Mouse (Mus musculus) CD8-positive naive resting alpha-beta T cell, adult 2 months (primary cell): ENCODE results near the gene Denr.

Source experiments
- DNase-seq, 2 experiments: peaks; one replicate each; pipeline ENCODE4 v3.0.0; 2022; ENCODE audit warnings: low read depth in 2 of 2, low spot score in 2 of 2

Denr gene

GRCm38 (mm10) chr5:123968468-123968867, 61.5 kb downstream of the Denr start:
- no peak for DNase-seq

GRCm38 (mm10) chr5:123969216-123969615, 62.2 kb downstream of the Denr start:
- DNase-seq = no peak

GRCm38 (mm10) chr5:123970576-123970975, 63.6 kb downstream of the Denr start:
- DNase-seq = no peak

- DNase-seq = no peak
Observed at GRCm38 (mm10) chr5:123972453-123972852, 65.5 kb downstream of the Denr start.

GRCm38 (mm10) chr5:123973299-123974178, 66.6 kb downstream of the Denr start, which contains the start of gene Hip1r:
Hip1r (plus strand) TSS chr5:123973628.
- DNase-seq = peak in 1 of 2 experiments; percentile 32

- DNase-seq = no peak
Observed at GRCm38 (mm10) chr5:123974179-123974485, 67.2 kb downstream of the Denr start.

GRCm38 (mm10) chr5:123974616-123975111, 67.7 kb downstream of the Denr start:
- no peak for DNase-seq

GRCm38 (mm10) chr5:123975668-123976180, 68.7 kb downstream of the Denr start:
- no peak for DNase-seq

- DNase-seq = no peak
Observed at GRCm38 (mm10) chr5:123977231-123977630, 70.3 kb downstream of the Denr start.

GRCm38 (mm10) chr5:123978131-123978530, 71.2 kb downstream of the Denr start:
- DNase-seq = no peak
